Comparison of ENCODE assay signal across 7 mouse cellular contexts in genomic region chr15:101077813-101078730, GRCm38 (mm10). TPM values are rescaled to one million over a fixed set of nuclear protein-coding genes. Genes with fewer than 3 reads are reported as not detected.
A peak's percentile ranks its signal among the peaks of the same experiment; 100 is the strongest.
DNase-seq lines count a peak whose midpoint lies in the region; ATAC-seq and TF ChIP-seq lines count a peak whose summit lies in the region.

Gene Fignl2, minus strand, starts transcription at chr15:101078567.

- peak within 1 kb of the TSS; percentile 80 for H3K9ac ChIP-seq in ES-Bruce4 (ENCODE audit: low read depth, poor library complexity, severe bottlenecking)

- peak within 1 kb of the TSS; percentile 88 for H3K4me3 ChIP-seq in ES-Bruce4 (ENCODE audit: low read depth, low read length)

- peaks cover 9% of the 10 kb centered on the region for H3K4me1 ChIP-seq in ES-Bruce4 (ENCODE audit: control insufficient read depth, insufficient read depth, low read length)

- no peak for ATAC-seq in frontal cortex, adult (ENCODE audit: low TSS enrichment)

- no peak for TF ChIP-seq CTCF in ES-Bruce4 (IDR thresholded peaks at IDR 0.05; ENCODE audit: low read depth, low read length)

- DNase-seq in adrenal gland, postnatal 10 days = peak; percentile 72
- peak; percentile 52 for DNase-seq in gastrocnemius, postnatal 10 days
- peak; percentile 61 for DNase-seq in kidney, adult 9 months
- DNase-seq in lung, postnatal 36 days = peak; percentile 43
- DNase-seq in urinary bladder, adult 18-20 months (ENCODE audit: low spot score in 2 of 2) = no peak

- no peaks in the 10 kb centered on the region for H3K36me3 ChIP-seq in ES-Bruce4 (ENCODE audit: control insufficient read depth, insufficient read depth, low read length, poor library complexity, severe bottlenecking)

- no peak for TF ChIP-seq POLR2A in ES-Bruce4 (IDR thresholded peaks at IDR 0.05; ENCODE audit: insufficient read depth, low read length)

- H3K27ac ChIP-seq in ES-Bruce4 (ENCODE audit: insufficient read depth, low read length) = no peak within 1 kb of the TSS

- no peaks in the 10 kb centered on the region for H3K27me3 ChIP-seq in ES-Bruce4 (ENCODE audit: control insufficient read depth, insufficient read depth, low read length, poor library complexity, severe bottlenecking)

- TF ChIP-seq EP300 in ES-Bruce4 (IDR thresholded peaks at IDR 0.05; ENCODE audit: insufficient read depth, low read depth, low read length) = no peak

- H3K9me3 ChIP-seq in ES-Bruce4 (replicated peaks; ENCODE audit: control insufficient read depth, insufficient read depth, low read length, poor library complexity, severe bottlenecking) = no peaks in the 10 kb centered on the region

RNA-seq across cellular contexts. Expression of gene Fignl2, which starts in this region (rescaled TPM):
- 25.6 and 27.4 TPM in 2 replicates for polyA plus RNA-seq in ES-Bruce4 (2011; ENCODE audit: insufficient read depth, insufficient read length, low read depth, missing spikeins)
- total RNA-seq in adrenal gland, postnatal 10 days (2021) = 10 to 100 TPM in 1 of 2 experiments, 1 to 10 TPM in 1; 8.4 to 11.0 TPM
- total RNA-seq in gastrocnemius, postnatal 10 days (2021) = 1 to 10 TPM; 1.9 to 3.4 TPM

Comparison
In these comparisons a context has a peak if more than half of its experiments do, and no peak if none do; other contexts are left out.
1. DNase-seq: peak in adrenal gland, postnatal 10 days (single experiment), gastrocnemius, postnatal 10 days (single experiment), kidney, adult 9 months (single experiment) and lung, postnatal 36 days (single experiment); none in urinary bladder, adult 18-20 months (0 of 2).